Mouse (Mus musculus): Measurements from ENCODE around the gene Gpx1. TPM values are rescaled to one million over a fixed set of nuclear protein-coding genes. Genes with fewer than 3 reads are reported as not detected.

Gene Gpx1
- polyA plus RNA-seq, 1 experiment from 2014 or later: 521 TPM

DNA sequence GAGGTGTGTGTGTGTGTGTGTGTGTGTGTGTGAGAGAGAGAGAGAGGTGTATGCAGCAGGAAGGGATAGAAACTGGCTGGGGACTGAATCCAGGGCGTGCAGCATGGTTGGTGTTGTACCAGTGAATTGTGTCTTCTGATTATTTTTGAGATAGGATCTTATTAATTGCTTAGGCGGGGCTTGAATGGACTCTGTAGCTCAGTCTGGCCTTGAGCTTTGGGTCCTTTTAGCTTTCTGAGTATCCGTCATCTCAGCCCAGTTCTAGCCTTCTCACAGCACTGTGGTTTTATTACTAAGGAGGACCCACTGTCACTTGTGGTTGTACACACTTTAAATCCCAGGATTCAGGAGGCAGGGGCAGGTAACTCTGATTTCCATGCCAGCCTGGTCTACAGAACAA is 4.6 kb downstream of the Gpx1 start:
- H3K4me3 ChIP-seq (ENCODE audit: low read depth, low read length): no peak overlapping the region
- H3K27me3 ChIP-seq (replicated peaks; ENCODE audit: control insufficient read depth, insufficient read depth, low read length): no peaks in the 10 kb centered on the region
- ATAC-seq (no peak), DNase-seq (ENCODE audit: low spot score) (no peak)
- no peaks in the 10 kb centered on the region for H3K36me3 ChIP-seq (ENCODE audit: control insufficient read depth, insufficient read depth, low read length)
- no peak overlapping the region for H3K9ac ChIP-seq (ENCODE audit: low read length)
- 84% methylated on average over 3 of the region's 3 CpGs for WGBS
- peaks cover 6% of the 10 kb centered on the region for H3K4me1 ChIP-seq (ENCODE audit: control insufficient read depth, insufficient read depth, low read length)
- H3K4me2 ChIP-seq (ENCODE audit: low read length): no peak overlapping the region
- H3K27ac ChIP-seq (ENCODE audit: low read depth, low read length): no peak overlapping the region
- H3K9me3 ChIP-seq (replicated peaks; ENCODE audit: control insufficient read depth, low read length): no peaks in the 10 kb centered on the region

DNA sequence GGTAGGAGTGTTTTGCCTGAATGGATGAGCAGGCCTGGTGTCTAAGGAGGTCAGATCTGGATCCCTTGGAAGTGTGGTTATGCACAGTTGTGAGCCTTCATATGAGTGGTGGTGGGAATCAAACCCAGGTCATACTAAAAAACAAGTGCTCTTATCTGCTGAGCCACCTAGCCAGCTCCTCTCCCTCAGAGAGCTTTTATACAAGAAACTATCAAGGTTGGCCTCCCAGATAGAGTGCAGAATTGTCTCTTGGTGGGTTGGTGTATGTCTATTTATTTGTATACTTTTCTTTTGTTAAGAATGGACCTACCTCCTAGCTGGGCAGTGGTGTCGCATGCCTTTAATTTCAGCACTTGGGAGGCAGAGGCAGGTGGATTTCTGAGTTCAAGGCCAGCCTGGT is 5.1 kb downstream of the Gpx1 start:
- H3K9me3 ChIP-seq (replicated peaks; ENCODE audit: control insufficient read depth, low read length): no peaks in the 10 kb centered on the region
- no peak overlapping the region for H3K9ac ChIP-seq (ENCODE audit: low read length)
- WGBS: 92% methylated on average over 1 of the region's 1 CpGs
- ATAC-seq (no peak), DNase-seq (ENCODE audit: low spot score) (no peak)
- no peaks in the 10 kb centered on the region for H3K27me3 ChIP-seq (replicated peaks; ENCODE audit: control insufficient read depth, insufficient read depth, low read length)
- H3K4me3 ChIP-seq (ENCODE audit: low read depth, low read length): no peak overlapping the region
- H3K4me2 ChIP-seq (ENCODE audit: low read length): no peak overlapping the region
- H3K27ac ChIP-seq (ENCODE audit: low read depth, low read length): no peak overlapping the region
- peaks cover 11% of the 10 kb centered on the region for H3K4me1 ChIP-seq (ENCODE audit: control insufficient read depth, insufficient read depth, low read length)
- no peaks in the 10 kb centered on the region for H3K36me3 ChIP-seq (ENCODE audit: control insufficient read depth, insufficient read depth, low read length)

DNA sequence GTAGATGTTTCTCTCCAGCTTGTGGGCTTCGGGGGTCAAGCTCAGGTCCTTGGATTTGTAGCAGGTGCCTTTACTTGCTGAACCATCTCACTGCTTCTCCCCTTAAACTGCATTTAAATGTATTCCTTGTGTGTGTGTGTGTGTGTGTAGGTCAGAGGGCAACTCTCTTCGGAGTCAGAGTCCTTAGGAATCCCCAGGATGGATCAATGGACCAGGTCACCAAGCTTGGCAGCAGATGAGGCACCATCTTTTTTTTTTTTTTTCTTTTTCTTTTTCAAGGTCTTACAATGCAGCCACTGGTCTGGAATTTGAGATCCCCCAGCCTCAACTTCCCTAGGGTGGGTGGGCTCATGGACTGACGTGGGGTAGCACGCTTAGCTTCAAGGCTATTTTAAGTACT is 5.8 kb downstream of the Gpx1 start:
- H3K9me3 ChIP-seq (replicated peaks; ENCODE audit: control insufficient read depth, low read length): no peaks in the 10 kb centered on the region
- H3K27ac ChIP-seq (ENCODE audit: low read depth, low read length): no peak overlapping the region
- WGBS: 88% methylated on average over 4 of the region's 4 CpGs
- H3K4me3 ChIP-seq (ENCODE audit: low read depth, low read length): no peak overlapping the region
- no peak overlapping the region for H3K4me2 ChIP-seq (ENCODE audit: low read length)
- ATAC-seq (no peak), DNase-seq (ENCODE audit: low spot score) (no peak)
- no peaks in the 10 kb centered on the region for H3K36me3 ChIP-seq (ENCODE audit: control insufficient read depth, insufficient read depth, low read length)
- H3K4me1 ChIP-seq (ENCODE audit: control insufficient read depth, insufficient read depth, low read length): peaks cover 13% of the 10 kb centered on the region
- H3K9ac ChIP-seq (ENCODE audit: low read length): no peak overlapping the region
- no peaks in the 10 kb centered on the region for H3K27me3 ChIP-seq (replicated peaks; ENCODE audit: control insufficient read depth, insufficient read depth, low read length)

DNA sequence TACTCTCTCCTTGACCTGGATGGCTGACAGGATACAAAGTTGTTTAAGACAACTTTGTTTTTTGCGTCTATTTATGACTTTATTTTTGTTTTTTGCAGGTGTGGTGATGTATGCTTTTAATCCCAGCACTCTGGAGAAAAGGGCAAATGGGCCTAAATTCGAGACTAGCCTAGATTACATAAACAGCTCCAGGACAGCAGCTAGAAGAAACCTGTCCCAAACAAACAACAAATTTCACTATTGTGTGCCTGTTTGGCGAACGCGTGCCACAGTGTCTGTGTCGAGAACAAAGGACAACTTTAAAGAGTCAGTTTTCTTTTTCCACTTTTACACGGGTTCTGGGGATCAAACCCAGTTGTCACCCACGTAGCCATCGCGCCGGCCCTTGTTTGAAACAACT is 8.3 kb downstream of the Gpx1 start:
- WGBS: 5% methylated on average over 11 of the region's 11 CpGs
- Histone ChIP-seq H3K4me1 (ENCODE audit: control insufficient read depth, insufficient read depth, low read length) (peaks cover 7% of the 10 kb centered on the region), H3K9me3 (replicated peaks; ENCODE audit: control insufficient read depth, low read length) (no peaks in the 10 kb centered on the region), H3K4me3 (ENCODE audit: low read depth, low read length) (peak overlapping the region; percentile 90), H3K36me3 (ENCODE audit: control insufficient read depth, insufficient read depth, low read length) (peaks cover 22% of the 10 kb centered on the region), H3K27me3 (replicated peaks; ENCODE audit: control insufficient read depth, insufficient read depth, low read length) (no peaks in the 10 kb centered on the region), H3K9ac (ENCODE audit: low read length) (peak overlapping the region; percentile 91), H3K4me2 (ENCODE audit: low read length) (peak overlapping the region; percentile 83), H3K27ac (ENCODE audit: low read depth, low read length) (peak overlapping the region; percentile 96)
- ATAC-seq (no peak), DNase-seq (ENCODE audit: low spot score) (peak; percentile 7)

DNA sequence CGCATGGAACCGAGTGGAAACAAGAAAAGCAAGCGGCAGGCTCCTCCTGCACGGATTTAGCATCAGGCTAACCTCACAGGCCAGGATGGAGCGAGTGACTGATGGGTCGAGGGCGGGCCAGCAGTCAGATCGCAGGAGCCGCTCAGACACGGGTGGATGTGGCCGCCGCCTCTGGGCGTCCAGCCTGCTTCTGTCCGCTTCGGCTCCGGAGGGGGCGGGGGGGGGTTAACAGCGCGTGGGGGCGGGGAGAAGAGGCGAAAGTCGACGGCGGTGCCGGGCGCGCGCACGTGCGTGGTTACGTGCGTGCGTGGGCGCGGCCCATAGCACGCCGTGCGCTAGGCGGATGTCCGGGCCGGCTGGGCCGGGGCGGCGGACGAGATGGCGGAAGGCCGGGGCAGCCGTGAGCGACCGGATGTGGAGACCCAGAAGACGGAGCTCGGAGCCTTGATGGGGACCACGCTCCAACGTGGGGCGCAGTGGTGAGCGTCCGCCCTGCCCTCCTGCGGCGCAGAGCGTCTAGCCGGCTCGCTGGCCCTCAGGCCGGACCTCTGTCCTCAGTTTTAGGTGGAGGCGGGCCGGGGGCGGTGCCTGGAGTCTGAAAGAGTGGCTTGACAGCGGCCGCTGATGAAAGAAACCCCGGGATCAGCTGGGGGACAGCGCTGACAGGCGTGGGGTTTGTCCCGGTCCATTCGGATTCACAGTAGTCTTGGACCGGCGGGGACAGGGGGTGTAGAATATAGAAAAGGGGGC is 9.0 kb downstream of the Gpx1 start, which contains the start of gene Usp4:
TSS of gene Usp4 (plus strand) at position 314 of the 750 bp plus-strand sequence.
- WGBS: under 1% methylated on average over 74 of the region's 75 CpGs
- Histone ChIP-seq H3K4me2 (ENCODE audit: low read length) (peak within 1 kb of the TSS; percentile 83), H3K4me1 (ENCODE audit: control insufficient read depth, insufficient read depth, low read length) (peaks cover 7% of the 10 kb centered on the region), H3K4me3 (ENCODE audit: low read depth, low read length) (peak within 1 kb of the TSS; percentile 90), H3K36me3 (ENCODE audit: control insufficient read depth, insufficient read depth, low read length) (peaks cover 29% of the 10 kb centered on the region), H3K9ac (ENCODE audit: low read length) (peak within 1 kb of the TSS; percentile 91), H3K27me3 (replicated peaks; ENCODE audit: control insufficient read depth, insufficient read depth, low read length) (no peaks in the 10 kb centered on the region), H3K9me3 (replicated peaks; ENCODE audit: control insufficient read depth, low read length) (no peaks in the 10 kb centered on the region), H3K27ac (ENCODE audit: low read depth, low read length) (peak within 1 kb of the TSS; percentile 96)
- ATAC-seq: peak; percentile 96
- peak; percentile 95 for DNase-seq (ENCODE audit: low spot score)

DNA sequence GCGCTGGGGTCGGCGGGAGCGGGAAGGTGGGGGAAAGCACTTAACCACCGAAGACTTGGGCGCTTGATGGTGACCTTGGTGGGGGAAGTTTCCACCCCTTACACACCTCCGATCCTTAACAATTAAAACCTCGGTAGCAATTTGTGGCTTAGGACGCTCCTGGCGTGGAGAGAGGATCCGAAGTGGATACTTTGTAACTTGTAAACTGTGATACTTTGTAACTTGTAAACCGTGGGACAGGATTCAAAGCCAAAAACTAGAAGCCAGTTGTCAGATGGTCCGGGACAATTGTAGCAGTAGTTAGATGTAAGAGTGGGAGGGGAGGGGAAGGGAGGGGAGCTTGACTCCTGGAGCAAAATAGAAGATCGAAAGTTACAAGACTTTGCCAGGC is 9.6 kb downstream of the Gpx1 start:
- Histone ChIP-seq H3K36me3 (ENCODE audit: control insufficient read depth, insufficient read depth, low read length) (peaks cover 34% of the 10 kb centered on the region), H3K4me1 (ENCODE audit: control insufficient read depth, insufficient read depth, low read length) (peaks cover 7% of the 10 kb centered on the region), H3K27ac (ENCODE audit: low read depth, low read length) (peak overlapping the region; percentile 96), H3K4me3 (ENCODE audit: low read depth, low read length) (peak overlapping the region; percentile 90), H3K9ac (ENCODE audit: low read length) (peak overlapping the region; percentile 91), H3K27me3 (replicated peaks; ENCODE audit: control insufficient read depth, insufficient read depth, low read length) (no peaks in the 10 kb centered on the region), H3K4me2 (ENCODE audit: low read length) (peak overlapping the region; percentile 83), H3K9me3 (replicated peaks; ENCODE audit: control insufficient read depth, low read length) (no peaks in the 10 kb centered on the region)
- WGBS: 9% methylated on average over 14 of the region's 14 CpGs
- no peak for ATAC-seq
- DNase-seq (ENCODE audit: low spot score): no peak

DNA sequence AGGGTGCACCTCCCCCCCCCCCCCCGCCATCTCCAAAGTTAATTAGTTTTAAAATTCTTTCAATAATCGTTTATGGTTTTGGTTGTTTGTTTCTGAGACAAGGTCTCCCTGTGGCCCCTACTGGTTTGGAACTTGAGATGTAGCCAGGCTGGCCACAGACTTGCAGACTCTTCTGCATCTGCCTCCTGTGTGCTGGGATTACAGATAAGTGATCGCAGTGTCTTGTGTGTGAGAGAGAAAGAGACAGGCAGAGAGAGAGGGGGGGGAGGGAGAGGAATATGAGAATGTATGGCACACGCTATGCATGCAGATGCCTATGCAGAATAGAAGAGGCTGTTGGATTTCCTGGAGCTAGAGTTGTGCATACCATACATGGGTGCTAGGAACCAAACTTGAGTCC is 11.0 kb downstream of the Gpx1 start:
- Histone ChIP-seq H3K27ac (ENCODE audit: low read depth, low read length) (no peak overlapping the region), H3K4me3 (ENCODE audit: low read depth, low read length) (no peak overlapping the region), H3K27me3 (replicated peaks; ENCODE audit: control insufficient read depth, insufficient read depth, low read length) (no peaks in the 10 kb centered on the region), H3K4me2 (ENCODE audit: low read length) (no peak overlapping the region), H3K9me3 (replicated peaks; ENCODE audit: control insufficient read depth, low read length) (no peaks in the 10 kb centered on the region), H3K36me3 (ENCODE audit: control insufficient read depth, insufficient read depth, low read length) (peaks cover 49% of the 10 kb centered on the region), H3K9ac (ENCODE audit: low read length) (no peak overlapping the region), H3K4me1 (ENCODE audit: control insufficient read depth, insufficient read depth, low read length) (peaks cover 7% of the 10 kb centered on the region)
- WGBS: 94% methylated on average over 3 of the region's 4 CpGs
- DNase-seq (ENCODE audit: low spot score): no peak
- no peak for ATAC-seq

DNA sequence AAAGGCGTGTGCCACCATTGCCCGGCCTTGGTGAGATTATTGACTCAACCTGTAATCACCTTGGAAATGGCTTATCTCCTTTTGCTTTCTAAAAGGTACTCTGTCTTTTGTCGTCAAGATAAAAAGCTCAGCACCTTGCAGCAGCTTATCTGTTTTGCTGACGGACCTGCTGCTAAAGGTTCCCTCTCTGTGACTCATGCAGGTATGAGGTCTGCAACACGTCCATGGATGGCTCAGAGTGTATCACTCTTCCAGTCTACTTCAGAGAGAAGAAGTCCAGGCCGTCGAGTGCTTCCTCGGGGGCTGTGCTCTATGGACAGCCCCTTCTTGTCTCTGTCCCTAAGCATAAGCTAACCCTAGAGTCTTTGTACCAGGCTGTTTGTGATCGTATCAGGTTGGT is 39.5 kb downstream of the Gpx1 start:
- Histone ChIP-seq H3K9me3 (replicated peaks; ENCODE audit: control insufficient read depth, low read length) (no peaks in the 10 kb centered on the region), H3K27ac (ENCODE audit: low read depth, low read length) (no peak overlapping the region), H3K27me3 (replicated peaks; ENCODE audit: control insufficient read depth, insufficient read depth, low read length) (no peaks in the 10 kb centered on the region), H3K4me2 (ENCODE audit: low read length) (no peak overlapping the region), H3K4me3 (ENCODE audit: low read depth, low read length) (no peak overlapping the region), H3K9ac (ENCODE audit: low read length) (no peak overlapping the region), H3K4me1 (ENCODE audit: control insufficient read depth, insufficient read depth, low read length) (no peaks in the 10 kb centered on the region), H3K36me3 (ENCODE audit: control insufficient read depth, insufficient read depth, low read length) (peaks cover 91% of the 10 kb centered on the region)
- DNase-seq (ENCODE audit: low spot score): no peak
- no peak for ATAC-seq
- 92% methylated on average over 9 of the region's 9 CpGs for WGBS

DNA sequence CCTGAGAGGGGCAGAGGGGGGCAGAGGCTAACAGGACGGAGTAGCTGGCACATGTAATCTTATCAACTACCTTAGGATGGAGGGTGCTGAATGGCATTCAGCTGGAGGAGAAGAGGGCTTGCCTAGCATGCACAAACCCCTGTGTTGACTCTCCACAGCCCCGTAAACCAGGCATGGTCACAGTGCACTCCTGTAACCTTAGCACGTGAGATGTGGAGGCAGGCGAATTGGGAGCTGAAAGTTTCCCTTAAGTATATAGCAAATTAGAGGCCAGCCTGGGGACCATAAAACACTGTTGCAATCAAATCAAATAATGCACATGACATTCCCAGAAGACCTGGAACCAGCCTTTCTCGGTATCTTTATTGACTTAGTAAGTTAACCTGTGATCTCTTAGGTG is 40.0 kb downstream of the Gpx1 start:
- no peak overlapping the region for H3K9ac ChIP-seq (ENCODE audit: low read length)
- no peak overlapping the region for H3K27ac ChIP-seq (ENCODE audit: low read depth, low read length)
- no peak for ATAC-seq
- H3K4me3 ChIP-seq (ENCODE audit: low read depth, low read length): no peak overlapping the region
- no peaks in the 10 kb centered on the region for H3K9me3 ChIP-seq (replicated peaks; ENCODE audit: control insufficient read depth, low read length)
- no peak for DNase-seq (ENCODE audit: low spot score)
- no peaks in the 10 kb centered on the region for H3K4me1 ChIP-seq (ENCODE audit: control insufficient read depth, insufficient read depth, low read length)
- H3K27me3 ChIP-seq (replicated peaks; ENCODE audit: control insufficient read depth, insufficient read depth, low read length): no peaks in the 10 kb centered on the region
- 95% methylated on average over 5 of the region's 5 CpGs for WGBS
- peaks cover 91% of the 10 kb centered on the region for H3K36me3 ChIP-seq (ENCODE audit: control insufficient read depth, insufficient read depth, low read length)
- H3K4me2 ChIP-seq (ENCODE audit: low read length): no peak overlapping the region

Data from forebrain, embryonic 14.5 days (tissue).